Mouse (Mus musculus): Measurements from ENCODE around the gene Maml3. TPM values are rescaled to one million over a fixed set of nuclear protein-coding genes. Genes with fewer than 3 reads are reported as not detected.
A peak's percentile ranks its signal among the peaks of the same experiment; 100 is the strongest.

Gene Maml3
- polyA plus RNA-seq, 1 experiment from 2014 or later: 6.1 TPM

DNA sequence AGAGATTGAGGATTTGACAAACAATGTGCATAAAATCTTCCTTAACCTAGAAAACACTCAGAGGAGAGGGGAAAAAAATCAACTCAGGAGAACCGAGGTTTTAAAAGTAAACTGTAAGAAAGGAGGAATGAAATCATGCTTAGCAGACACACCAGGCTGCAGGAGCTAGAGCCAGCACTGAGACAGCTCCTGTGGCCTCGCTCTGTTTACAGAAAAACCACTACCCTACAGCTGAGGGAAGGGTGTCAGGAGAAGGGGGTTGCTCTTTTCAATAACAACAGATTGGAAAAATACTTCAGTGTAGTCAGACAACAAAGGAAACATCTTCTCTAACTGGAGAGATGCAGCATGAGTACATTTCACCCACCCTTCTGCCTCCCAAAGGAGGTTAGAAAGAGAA, 139.4 kb downstream of the Maml3 start:
- WGBS: 44% methylated on average over 2 of the region's 2 CpGs
- no peaks in the 10 kb centered on the region for H3K36me3 ChIP-seq (ENCODE audit: control insufficient read depth, insufficient read depth, low read length)
- H3K4me3 ChIP-seq (ENCODE audit: low read depth, low read length): no peak overlapping the region
- no peak for ATAC-seq (ENCODE audit: low FRiP score)
- H3K9me3 ChIP-seq (ENCODE audit: control insufficient read depth, low read length): no peaks in the 10 kb centered on the region
- DNase-seq (ENCODE audit: low spot score, missing footprints): peak; percentile 87
- peaks cover 29% of the 10 kb centered on the region for H3K4me1 ChIP-seq (ENCODE audit: control insufficient read depth, insufficient read depth, low read length)
- H3K27ac ChIP-seq (ENCODE audit: low read depth, low read length): no peak overlapping the region; the same call in 1 of the 2 replicates
- H3K9ac ChIP-seq (ENCODE audit: low read length): peak overlapping the region; percentile 14; the same call in 1 of the 2 replicates
- no peak overlapping the region for H3K4me2 ChIP-seq
- no peaks in the 10 kb centered on the region for H3K27me3 ChIP-seq (ENCODE audit: control insufficient read depth, insufficient read depth, low read length)

DNA sequence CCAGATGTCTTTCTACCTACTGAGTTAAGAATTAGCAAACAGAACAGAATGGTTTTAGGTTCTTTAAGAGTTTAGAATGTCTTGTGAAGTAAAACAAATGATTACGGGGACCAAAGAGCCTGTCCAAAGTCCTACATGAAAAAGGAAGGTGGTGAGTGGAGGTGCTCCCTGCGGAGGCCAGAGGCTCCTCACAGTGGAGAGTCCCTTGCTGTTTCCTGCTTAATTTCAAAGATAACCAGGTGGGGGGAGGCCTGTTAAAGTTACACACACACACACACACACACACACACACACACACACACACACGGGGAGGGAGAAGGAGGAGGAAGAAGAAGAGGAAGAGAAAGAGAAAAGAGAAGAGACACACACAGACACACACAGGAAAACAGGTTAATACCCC, 139.9 kb downstream of the Maml3 start:
- WGBS: 38% methylated on average over 3 of the region's 3 CpGs
- Histone ChIP-seq H3K27ac (ENCODE audit: low read depth, low read length) (no peak overlapping the region; the same call in 1 of the 2 replicates), H3K9ac (ENCODE audit: low read length) (peak overlapping the region; percentile 14; the same call in 1 of the 2 replicates), H3K4me3 (ENCODE audit: low read depth, low read length) (no peak overlapping the region), H3K27me3 (ENCODE audit: control insufficient read depth, insufficient read depth, low read length) (no peaks in the 10 kb centered on the region), H3K36me3 (ENCODE audit: control insufficient read depth, insufficient read depth, low read length) (no peaks in the 10 kb centered on the region), H3K4me1 (ENCODE audit: control insufficient read depth, insufficient read depth, low read length) (peaks cover 29% of the 10 kb centered on the region), H3K4me2 (no peak overlapping the region), H3K9me3 (ENCODE audit: control insufficient read depth, low read length) (no peaks in the 10 kb centered on the region)
- DNase-seq (ENCODE audit: low spot score, missing footprints) (no peak), ATAC-seq (ENCODE audit: low FRiP score) (no peak)

DNA sequence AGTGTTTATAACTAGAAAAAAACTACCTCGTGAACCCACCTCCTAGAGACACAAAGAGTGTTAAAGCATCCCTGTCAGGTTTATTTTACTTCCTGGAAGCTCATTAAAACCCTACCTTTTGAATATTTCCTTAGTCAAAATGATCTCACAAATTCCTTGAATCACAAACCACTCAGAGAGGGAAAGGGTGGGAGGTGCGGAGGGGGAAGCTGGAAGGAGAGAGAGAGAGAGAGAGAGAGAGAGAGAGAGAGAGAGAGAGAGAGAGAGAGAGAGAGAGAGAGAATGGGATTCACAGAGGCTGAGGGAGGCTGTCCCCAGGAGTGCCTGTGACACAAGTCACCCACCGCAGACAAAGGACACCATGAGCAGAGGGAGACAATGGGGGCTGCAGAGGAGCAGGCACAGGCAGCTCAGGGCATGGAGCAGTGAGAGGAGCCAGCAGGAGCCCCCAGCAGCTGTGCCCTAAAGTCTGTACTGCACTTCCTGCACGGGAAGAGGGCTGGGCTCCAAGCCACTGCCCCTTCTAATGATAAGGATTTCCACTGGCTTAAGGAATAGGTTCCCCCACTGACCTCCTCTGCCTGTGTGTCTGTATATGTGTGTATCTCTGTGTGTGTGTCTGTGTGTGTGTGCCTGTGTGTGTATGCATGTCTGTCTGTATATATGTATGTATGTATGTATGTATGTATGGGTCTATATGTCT, 140.8 kb downstream of the Maml3 start:
- DNase-seq (ENCODE audit: low spot score, missing footprints) (peak; percentile 90), ATAC-seq (ENCODE audit: low FRiP score) (peak; percentile 92)
- WGBS: 13% methylated on average over 4 of the region's 4 CpGs
- Histone ChIP-seq H3K4me1 (ENCODE audit: control insufficient read depth, insufficient read depth, low read length) (peaks cover 29% of the 10 kb centered on the region), H3K27ac (ENCODE audit: low read depth, low read length) (peak overlapping the region; percentile 71), H3K9ac (ENCODE audit: low read length) (peak overlapping the region; percentile 58), H3K9me3 (ENCODE audit: control insufficient read depth, low read length) (no peaks in the 10 kb centered on the region), H3K36me3 (ENCODE audit: control insufficient read depth, insufficient read depth, low read length) (no peaks in the 10 kb centered on the region), H3K4me2 (no peak overlapping the region), H3K27me3 (ENCODE audit: control insufficient read depth, insufficient read depth, low read length) (no peaks in the 10 kb centered on the region), H3K4me3 (ENCODE audit: low read depth, low read length) (no peak overlapping the region)

DNA sequence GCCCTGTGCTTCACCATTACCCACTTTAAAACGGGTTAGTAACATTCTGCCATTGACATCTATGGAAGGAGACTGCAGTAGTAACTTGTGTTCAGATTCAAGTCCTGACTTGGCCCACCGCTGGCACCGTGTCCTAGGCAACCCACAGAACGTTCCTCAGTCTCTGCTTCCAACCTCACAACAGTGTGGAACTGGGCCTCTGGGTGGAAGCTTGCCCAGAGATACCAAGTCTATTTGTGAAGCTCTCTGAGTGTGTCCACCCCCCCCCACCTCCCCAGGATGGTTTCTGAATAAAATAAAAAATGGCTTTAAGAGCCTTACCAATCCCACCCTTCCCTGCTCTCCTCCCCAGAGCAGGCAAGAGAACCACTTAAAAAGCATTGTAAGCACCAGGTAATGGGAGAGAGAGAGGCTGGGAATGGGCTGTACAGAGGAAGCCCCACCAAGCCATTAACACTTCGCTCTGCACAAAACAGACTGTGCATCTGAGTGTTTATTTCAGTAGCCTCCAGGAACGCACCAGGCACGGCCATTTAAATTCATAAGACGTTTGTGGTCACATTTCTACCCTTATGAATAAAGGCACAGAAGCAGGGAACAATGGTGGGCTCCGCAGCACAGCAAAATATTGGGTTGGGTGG, 141.6 kb downstream of the Maml3 start:
- Histone ChIP-seq H3K4me1 (ENCODE audit: control insufficient read depth, insufficient read depth, low read length) (peaks cover 29% of the 10 kb centered on the region), H3K9ac (ENCODE audit: low read length) (no peak overlapping the region; the same call in 1 of the 2 replicates), H3K27ac (ENCODE audit: low read depth, low read length) (peak overlapping the region; percentile 20; the same call in 1 of the 2 replicates), H3K9me3 (ENCODE audit: control insufficient read depth, low read length) (no peaks in the 10 kb centered on the region), H3K36me3 (ENCODE audit: control insufficient read depth, insufficient read depth, low read length) (no peaks in the 10 kb centered on the region), H3K4me3 (ENCODE audit: low read depth, low read length) (no peak overlapping the region), H3K4me2 (no peak overlapping the region), H3K27me3 (ENCODE audit: control insufficient read depth, insufficient read depth, low read length) (no peaks in the 10 kb centered on the region)
- peak; percentile 87 for DNase-seq (ENCODE audit: low spot score, missing footprints)
- ATAC-seq (ENCODE audit: low FRiP score): 0 out of 2 replicates have a peak, but pooled peaks have one; percentile 25
- WGBS: 76% methylated on average over 9 of the region's 9 CpGs

DNA sequence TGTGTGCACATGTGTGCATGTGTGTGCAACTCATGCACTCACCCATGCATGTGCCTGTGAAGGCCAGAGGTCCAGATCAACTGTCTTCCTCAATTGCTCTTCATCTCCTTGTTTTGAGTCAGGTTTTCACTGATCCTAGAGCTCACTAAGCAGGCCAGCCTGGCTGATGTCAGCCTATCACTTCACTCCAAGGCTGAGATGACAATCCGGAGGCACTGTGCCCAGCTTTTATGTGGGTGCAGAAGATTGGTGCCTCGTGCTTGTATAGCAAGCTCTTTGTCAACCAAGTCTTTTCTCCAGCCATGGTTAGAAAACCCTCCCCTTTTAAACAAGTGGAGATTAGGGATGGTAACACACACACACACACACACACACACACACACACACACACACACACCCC, 146.1 kb downstream of the Maml3 start:
- H3K27me3 ChIP-seq (ENCODE audit: control insufficient read depth, insufficient read depth, low read length): no peaks in the 10 kb centered on the region
- H3K4me1 ChIP-seq (ENCODE audit: control insufficient read depth, insufficient read depth, low read length): peaks cover 10% of the 10 kb centered on the region
- no peak overlapping the region for H3K27ac ChIP-seq (ENCODE audit: low read depth, low read length)
- no peaks in the 10 kb centered on the region for H3K36me3 ChIP-seq (ENCODE audit: control insufficient read depth, insufficient read depth, low read length)
- H3K9ac ChIP-seq (ENCODE audit: low read length): no peak overlapping the region
- no peaks in the 10 kb centered on the region for H3K9me3 ChIP-seq (ENCODE audit: control insufficient read depth, low read length)
- no peak overlapping the region for H3K4me3 ChIP-seq (ENCODE audit: low read depth, low read length)
- ATAC-seq (ENCODE audit: low FRiP score) (no peak), DNase-seq (ENCODE audit: low spot score, missing footprints) (no peak)
- WGBS: 79% methylated on average over 2 of the region's 2 CpGs
- H3K4me2 ChIP-seq: no peak overlapping the region

DNA sequence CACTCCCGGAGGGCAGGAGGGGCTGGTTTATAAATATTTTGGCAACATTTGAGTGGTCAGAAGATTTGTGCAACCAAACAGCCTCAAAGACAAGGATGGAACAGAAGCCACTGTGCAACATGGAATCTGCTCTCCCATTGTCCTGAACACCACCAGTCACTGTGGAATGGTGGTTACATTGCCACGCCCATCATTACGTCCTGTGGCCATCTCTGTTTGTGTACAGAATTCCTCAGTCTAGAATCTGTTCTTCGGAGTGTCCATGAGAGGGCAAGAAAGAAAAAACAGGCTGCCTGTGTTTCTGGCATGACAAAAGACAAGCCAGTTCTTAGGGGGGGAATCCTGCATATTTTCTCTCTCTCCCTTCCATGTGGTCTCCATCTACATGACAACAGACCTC, 150.4 kb downstream of the Maml3 start:
- H3K36me3 ChIP-seq (ENCODE audit: control insufficient read depth, insufficient read depth, low read length): no peaks in the 10 kb centered on the region
- no peaks in the 10 kb centered on the region for H3K9me3 ChIP-seq (ENCODE audit: control insufficient read depth, low read length)
- no peak for ATAC-seq (ENCODE audit: low FRiP score)
- no peak overlapping the region; the same call in 1 of the 2 replicates for H3K9ac ChIP-seq (ENCODE audit: low read length)
- H3K27me3 ChIP-seq (ENCODE audit: control insufficient read depth, insufficient read depth, low read length): no peaks in the 10 kb centered on the region
- no peak overlapping the region for H3K4me2 ChIP-seq
- no peak for DNase-seq (ENCODE audit: low spot score, missing footprints)
- no peak overlapping the region for H3K27ac ChIP-seq (ENCODE audit: low read depth, low read length)
- peaks cover 9% of the 10 kb centered on the region; the same call in 1 of the 2 replicates for H3K4me1 ChIP-seq (ENCODE audit: control insufficient read depth, insufficient read depth, low read length)
- WGBS: 81% methylated on average over 4 of the region's 4 CpGs
- no peak overlapping the region for H3K4me3 ChIP-seq (ENCODE audit: low read depth, low read length)

DNA sequence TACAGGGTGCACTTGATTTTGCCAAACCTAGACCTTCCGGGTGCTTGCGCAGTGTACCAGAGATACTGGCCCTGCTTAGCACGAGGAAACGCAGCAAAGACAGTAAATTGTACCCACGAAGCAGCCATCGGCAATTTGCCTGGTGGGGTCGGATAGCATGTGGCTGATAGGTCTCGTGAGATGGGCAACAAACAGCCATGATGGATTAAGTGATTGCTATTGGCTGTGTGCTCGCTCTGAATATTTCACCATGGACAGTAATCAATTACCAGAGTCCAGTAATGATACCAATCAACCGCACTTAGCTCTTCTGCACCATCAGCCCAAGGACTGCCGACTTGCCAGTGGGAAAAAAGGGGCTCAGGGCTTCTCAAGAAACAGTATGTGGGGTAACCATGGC, 150.9 kb downstream of the Maml3 start:
- Histone ChIP-seq H3K4me1 (ENCODE audit: control insufficient read depth, insufficient read depth, low read length) (peaks cover 9% of the 10 kb centered on the region; the same call in 1 of the 2 replicates), H3K9ac (ENCODE audit: low read length) (no peak overlapping the region), H3K36me3 (ENCODE audit: control insufficient read depth, insufficient read depth, low read length) (no peaks in the 10 kb centered on the region), H3K27me3 (ENCODE audit: control insufficient read depth, insufficient read depth, low read length) (no peaks in the 10 kb centered on the region), H3K4me3 (ENCODE audit: low read depth, low read length) (no peak overlapping the region), H3K27ac (ENCODE audit: low read depth, low read length) (no peak overlapping the region), H3K4me2 (no peak overlapping the region), H3K9me3 (ENCODE audit: control insufficient read depth, low read length) (no peaks in the 10 kb centered on the region)
- DNase-seq (ENCODE audit: low spot score, missing footprints) (no peak), ATAC-seq (ENCODE audit: low FRiP score) (no peak)
- WGBS: 88% methylated on average over 11 of the region's 11 CpGs

DNA sequence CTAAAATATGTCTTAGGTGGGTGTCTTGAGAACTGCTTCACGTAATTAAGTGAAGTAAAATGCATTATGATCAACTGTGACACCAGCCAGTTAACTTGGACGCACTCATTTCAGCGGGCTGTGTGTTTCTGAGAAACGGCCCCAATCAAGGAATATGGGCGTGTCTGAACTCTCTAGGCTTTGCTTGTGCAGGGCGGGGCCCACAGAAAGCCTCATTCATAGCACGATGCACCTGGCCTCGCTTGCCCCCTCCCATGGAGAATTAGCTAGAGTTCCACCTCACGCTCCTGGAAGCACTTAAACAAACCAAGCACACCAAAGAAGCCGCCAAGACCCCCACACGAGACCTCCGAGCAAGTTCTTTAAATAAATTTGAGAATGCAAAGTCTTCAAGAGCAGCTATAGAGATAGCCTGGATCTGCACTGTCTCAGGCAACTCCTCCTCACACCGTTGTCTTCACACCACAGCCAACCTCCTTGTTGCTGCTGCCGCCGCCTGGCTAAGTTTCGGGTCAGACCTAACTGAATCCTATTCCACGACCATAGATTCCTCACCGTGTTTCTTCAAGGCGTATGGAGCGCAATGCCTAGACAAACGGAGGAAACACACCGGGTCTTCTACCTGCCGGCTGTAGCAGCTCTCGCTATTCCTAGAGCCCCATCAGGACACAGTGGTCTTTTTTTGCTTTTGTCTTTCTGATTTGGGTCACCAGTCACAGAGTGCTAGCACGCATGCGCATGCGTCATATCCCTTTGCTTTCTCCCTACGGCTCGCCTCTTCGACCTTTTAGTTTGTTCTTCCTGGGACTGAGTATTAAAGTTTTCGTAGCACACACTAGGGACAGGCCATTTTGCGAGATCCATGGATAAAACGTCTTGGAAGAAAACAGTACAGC, 151.9 kb downstream of the Maml3 start:
- Histone ChIP-seq H3K36me3 (ENCODE audit: control insufficient read depth, insufficient read depth, low read length) (no peaks in the 10 kb centered on the region), H3K9me3 (ENCODE audit: control insufficient read depth, low read length) (no peaks in the 10 kb centered on the region), H3K4me3 (ENCODE audit: low read depth, low read length) (no peak overlapping the region), H3K4me2 (no peak overlapping the region), H3K27me3 (ENCODE audit: control insufficient read depth, insufficient read depth, low read length) (no peaks in the 10 kb centered on the region), H3K27ac (ENCODE audit: low read depth, low read length) (no peak overlapping the region), H3K4me1 (ENCODE audit: control insufficient read depth, insufficient read depth, low read length) (peaks cover 9% of the 10 kb centered on the region; the same call in 1 of the 2 replicates), H3K9ac (ENCODE audit: low read length) (no peak overlapping the region)
- ATAC-seq (ENCODE audit: low FRiP score) (no peak), DNase-seq (ENCODE audit: low spot score, missing footprints) (no peak)
- WGBS: 75% methylated on average over 33 of the region's 33 CpGs
